Mouse (Mus musculus) ES-Bruce4 (cell line): ENCODE data around the gene Sipa1l1.

ENCODE experiments used
- EP300 ChIP-seq: IDR thresholded peaks from 2 replicates; pipeline ENCODE4 v1.6.1; 2011; ENCODE audit warnings: low read depth, low read length; ENCODE audit not compliant: insufficient read depth
- POLR2A ChIP-seq: IDR thresholded peaks from one replicate; pipeline ENCODE4 v1.8.1; 2011; ENCODE audit warnings: low read length; ENCODE audit not compliant: insufficient read depth

DNA sequence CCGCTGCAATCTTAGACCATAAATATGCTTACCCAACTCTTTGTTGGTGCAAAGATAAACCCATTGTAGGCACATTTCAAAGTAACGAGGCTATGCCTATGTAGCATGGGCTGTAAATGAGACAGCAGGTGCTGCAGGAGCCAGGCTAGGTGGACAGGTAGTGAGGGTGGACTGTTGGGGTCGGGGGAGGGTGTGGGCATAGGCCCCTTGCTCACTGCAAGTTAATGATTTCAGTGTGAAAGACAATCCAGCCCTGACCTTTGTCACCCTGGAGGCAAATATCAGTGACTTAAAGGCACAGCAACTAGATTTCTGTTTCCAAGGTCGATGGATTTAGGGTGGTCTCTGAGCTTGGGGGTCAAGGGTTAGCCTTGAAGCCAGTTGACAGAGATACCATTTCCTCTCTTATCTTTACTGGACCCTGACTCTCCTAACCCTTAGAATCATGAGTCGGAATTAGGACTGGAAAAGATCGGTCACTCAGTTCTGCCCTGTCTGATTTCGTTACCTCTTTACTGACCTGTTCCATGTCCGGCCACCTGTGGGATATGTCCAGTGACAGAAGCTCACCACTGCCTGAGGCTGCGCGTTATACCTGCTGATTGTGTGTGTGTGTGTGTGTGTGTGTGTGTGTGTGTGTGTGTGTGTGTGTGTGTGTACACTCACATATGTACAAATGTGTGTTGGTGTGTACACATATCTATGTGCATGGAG lies 286.7 kb downstream of the Sipa1l1 start:
- TF ChIP-seq EP300 (no peak), POLR2A (no peak)
